Mouse (Mus musculus): ENCODE results near the gene Olfr1387.
A peak's percentile ranks its signal among the peaks of the same experiment; 100 is the strongest.
"Not testable (repeated sequence)": the region's sequence is repeated elsewhere in the genome, so short reads cannot be mapped to it uniquely, and the experiment has no call there.

Gene Olfr1387

GRCm38 (mm10) chr11:49455043-49455442 is at the start of gene Olfr1387:
Gene Olfr1387, plus strand, starts transcription at chr11:49455343.
- no peak for DNase-seq (ENCODE audit: low spot score in 2 of 2)

DNA sequence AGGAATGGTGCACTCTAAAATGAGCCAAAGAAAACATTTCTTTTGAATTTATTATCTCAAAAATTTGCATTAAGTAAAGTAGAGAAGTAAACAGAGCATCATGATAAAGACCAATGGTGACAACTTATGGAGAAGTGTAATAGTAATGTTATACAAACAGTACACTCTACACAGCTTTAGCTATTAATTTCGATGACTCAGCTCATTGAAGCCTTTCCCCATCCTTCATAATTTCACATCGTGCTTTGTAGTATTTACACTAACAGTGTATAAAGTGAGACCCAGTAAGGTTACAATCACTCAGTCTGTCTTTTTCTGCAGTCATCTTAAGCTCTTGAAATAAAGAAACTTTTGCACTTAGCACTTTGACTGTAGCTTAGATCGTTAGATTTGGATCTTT is 48.4 kb upstream of the Olfr1387 start:
- DNase-seq (ENCODE audit: low spot score in 2 of 2) = no peak

DNA sequence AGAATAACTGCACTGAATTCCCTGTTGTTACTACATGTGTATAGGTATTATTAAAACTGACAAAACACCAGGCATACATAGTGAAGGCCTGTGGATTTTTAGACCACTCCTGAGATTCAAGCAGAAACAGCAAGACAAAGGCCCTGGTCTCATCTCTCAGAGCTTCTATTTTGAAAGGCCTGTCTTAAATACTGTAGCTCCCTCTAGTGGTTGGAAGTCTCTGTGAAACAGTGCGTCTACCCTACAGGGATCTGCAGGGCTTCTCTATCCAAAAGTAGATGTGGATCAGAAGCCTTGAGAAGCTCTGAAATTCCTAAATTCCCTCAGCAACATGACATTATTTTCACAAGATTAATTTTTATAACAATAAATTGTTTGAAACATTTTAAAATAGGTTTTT is 44.6 kb upstream of the Olfr1387 start:
- peak in 1 of 2 experiments; percentile 29 for DNase-seq (ENCODE audit: low spot score in 2 of 2)

GRCm38 (mm10) chr11:49422767-49423166 is 32.4 kb upstream of the Olfr1387 start, which contains the start of gene Olfr1389:
Gene Olfr1389, plus strand, starts transcription at chr11:49423067.
- DNase-seq (ENCODE audit: low spot score in 2 of 2) = no peak

DNA sequence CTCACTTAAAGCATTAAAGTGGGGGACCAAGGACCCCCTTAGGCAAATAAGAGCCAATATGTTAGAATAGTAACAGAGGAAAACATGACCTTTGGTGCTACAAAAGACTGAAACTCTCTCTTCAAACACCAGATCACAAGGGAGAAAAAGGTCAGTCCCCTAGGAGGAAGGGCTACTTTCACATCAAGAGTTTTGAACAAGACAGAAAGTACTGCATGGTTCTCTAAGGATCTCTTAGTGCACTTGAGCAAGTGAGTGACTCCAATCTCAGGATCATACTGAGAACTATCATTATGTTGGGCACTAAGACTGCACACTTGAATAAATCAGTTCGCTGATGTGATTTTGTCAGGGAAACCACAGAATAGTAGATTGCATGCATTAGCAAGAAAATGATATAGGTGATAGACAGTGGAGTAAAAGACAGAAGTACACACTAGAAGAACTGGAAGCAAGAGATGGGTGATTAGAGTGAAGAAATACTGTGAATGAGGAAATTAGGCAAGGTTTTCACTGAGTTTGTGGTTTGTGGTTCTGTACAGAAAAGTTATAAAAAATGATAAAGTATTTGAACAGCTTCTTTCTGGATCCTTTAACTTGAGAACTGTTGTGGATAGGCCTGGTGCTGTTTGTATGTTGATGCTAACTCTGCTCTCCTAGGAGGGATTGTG is 29.8 kb upstream of the Olfr1387 start:
- DNase-seq (ENCODE audit: low spot score in 2 of 2) = no peak

DNA sequence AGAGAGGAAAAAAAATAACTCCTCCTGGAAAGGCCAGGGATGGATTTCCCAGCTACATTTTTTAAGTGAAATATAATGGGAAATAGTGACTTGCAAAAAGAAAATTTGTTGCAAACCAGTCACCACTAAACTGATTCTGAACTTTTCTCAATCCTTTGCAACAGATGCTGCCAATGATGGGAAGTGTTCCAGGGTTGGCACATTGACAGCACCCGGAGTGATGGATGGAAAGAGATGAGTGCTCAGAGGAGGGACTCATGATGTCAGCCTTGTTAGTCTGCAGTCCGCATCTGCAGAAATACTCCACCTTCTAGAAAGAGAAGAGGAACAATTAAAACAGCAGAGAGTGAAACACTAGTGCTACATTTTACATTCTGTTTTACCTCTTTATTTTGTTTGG is 25.5 kb upstream of the Olfr1387 start:
- DNase-seq (ENCODE audit: low spot score in 2 of 2) = peak; percentile 11 to 21

- DNase-seq (ENCODE audit: low spot score in 2 of 2) = no peak
Measured at GRCm38 (mm10) chr11:49436411-49436810, 18.7 kb upstream of the Olfr1387 start, which contains the start of gene Olfr1388. Gene Olfr1388, plus strand, starts transcription at chr11:49436624.

DNA sequence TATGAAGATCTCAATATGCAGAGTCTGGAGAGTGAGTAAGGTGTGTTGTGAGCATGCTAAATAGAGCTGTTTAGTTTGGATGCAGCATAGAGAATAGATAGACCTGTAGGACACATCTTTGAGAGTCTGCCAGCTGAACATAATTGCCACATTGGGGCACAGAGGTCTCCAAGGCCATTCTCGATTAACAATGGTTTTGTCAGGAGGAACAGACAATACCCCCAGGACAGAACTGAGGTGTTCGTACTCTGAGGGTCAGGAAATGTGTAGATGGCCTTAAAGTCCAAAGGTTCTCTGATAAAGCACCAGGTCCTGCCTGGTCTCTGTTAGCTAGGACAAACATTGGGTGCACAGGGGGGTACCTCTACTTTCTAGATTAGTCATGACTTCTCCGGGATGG is 9.6 kb downstream of the Olfr1387 start, which contains the start of gene Olfr1386:
Gene Olfr1386 (plus strand): TSS at position 301 of the 400 bp plus-strand sequence.
- not testable (repeated sequence) for DNase-seq (ENCODE audit: low spot score in 2 of 2)

DNA sequence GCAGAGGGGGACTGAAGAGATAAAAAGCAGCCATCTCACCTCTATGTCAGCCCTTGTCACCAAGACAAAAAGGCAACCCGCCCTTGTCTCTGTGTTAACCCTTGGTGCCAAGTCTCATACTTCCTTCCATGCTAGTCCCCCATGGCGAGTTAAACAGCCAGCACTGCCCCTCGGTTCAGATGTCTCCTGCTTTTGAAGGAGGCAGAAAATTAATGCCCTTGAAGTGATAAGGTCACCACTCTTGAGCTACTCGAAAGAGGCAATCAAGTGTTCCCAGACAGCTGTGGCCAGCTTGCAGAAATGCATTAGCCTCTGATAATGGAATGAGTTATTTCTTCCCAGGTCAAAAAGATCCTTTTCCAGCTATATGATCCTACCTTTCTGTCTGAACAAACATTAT is 30.8 kb downstream of the Olfr1387 start:
- no peak for DNase-seq (ENCODE audit: low spot score in 2 of 2)

DNA sequence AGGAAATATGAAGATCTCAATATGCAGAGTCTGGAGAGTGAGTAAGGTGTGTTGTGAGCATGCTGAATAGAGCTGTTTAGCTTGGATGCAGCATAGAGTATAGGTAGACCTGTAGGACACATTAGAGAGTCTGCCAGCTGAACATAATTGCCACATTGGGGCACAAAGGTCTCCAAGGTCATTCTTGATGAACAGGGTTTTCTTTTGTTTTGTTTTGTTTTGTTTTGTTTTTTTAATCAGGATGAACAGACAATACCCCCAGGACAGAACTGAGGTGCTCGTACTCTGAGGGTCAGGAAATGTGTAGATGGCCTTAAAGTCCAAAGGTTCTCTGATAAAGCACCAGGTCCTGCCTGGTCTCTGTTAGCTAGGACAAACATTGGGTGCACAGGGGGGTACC is 33.6 kb downstream of the Olfr1387 start, which contains the start of gene Olfr1385:
Gene Olfr1385 (plus strand): TSS at position 301 of the 400 bp plus-strand sequence.
- not testable (repeated sequence) for DNase-seq (ENCODE audit: low spot score in 2 of 2)
